Mouse (Mus musculus) embryonic facial prominence, embryonic 15.5 days (tissue): ENCODE measurements around the gene Tmcc3. TPM values are rescaled to one million over a fixed set of nuclear protein-coding genes. Genes with fewer than 3 reads are reported as not detected.

Experiments used
- ATAC-seq: fragments of 200-750 bp; cut with Nextera tagmentation; 2 replicates; pipeline ENCODE4 v1.8.0; 2017; ENCODE audit warnings: low read depth, moderate TSS enrichment; ENCODE audit not compliant: insufficient number of reproducible peaks, low FRiP score, low TSS enrichment
- H3K27ac ChIP-seq: fragments of 300-500 bp; sonication (generic); replicated peaks from 2 replicates; pipeline ENCODE4 v1.5.1; 2015; ENCODE audit warnings: mild to moderate bottlenecking, inconsistent platforms
- H3K27me3 ChIP-seq: fragments of 300-500 bp; sonication (generic); 2 replicates; pipeline ENCODE4 v1.6.1; 2015; ENCODE audit warnings: inconsistent platforms
- H3K36me3 ChIP-seq: fragments of 300-500 bp; sonication (generic); 2 replicates; pipeline ENCODE4 v1.6.1; 2015; ENCODE audit warnings: mild to moderate bottlenecking, inconsistent platforms
- H3K4me1 ChIP-seq: fragments of 300-500 bp; sonication (generic); 2 replicates; pipeline ENCODE4 v1.6.1; 2015; ENCODE audit warnings: inconsistent platforms
- H3K4me2 ChIP-seq: fragments of 300-500 bp; sonication (generic); replicated peaks from 2 replicates; pipeline ENCODE4 v1.6.1; 2015; ENCODE audit warnings: mild to moderate bottlenecking, inconsistent platforms
- H3K4me3 ChIP-seq: fragments of 300-500 bp; sonication (generic); replicated peaks from 2 replicates; pipeline ENCODE4 v1.5.1; 2015; ENCODE audit warnings: mild to moderate bottlenecking, inconsistent platforms
- H3K9ac ChIP-seq: fragments of 300-500 bp; sonication (generic); 2 replicates; pipeline ENCODE4 v1.6.1; 2015; ENCODE audit warnings: inconsistent platforms
- H3K9me3 ChIP-seq: fragments of 300-500 bp; sonication (generic); replicated peaks from 2 replicates; pipeline ENCODE4 v1.6.1; 2016; ENCODE audit warnings: inconsistent platforms
- WGBS: fragments of 180-500 bp; shearing (Covaris S2); methylation state at CpG from one replicate; pipeline ENCODE4 v1.1.7; 2015; 5-methylcytosine and 5-hydroxymethylcytosine counted together
- polyA plus RNA-seq: library from polyadenylated mRNA; unstranded; fragments of >200 nt; fragmentation: Nextera tagmentation; extraction: Ambion mirVana; gene quantifications from 2 replicates; pipeline ENCODE4 v1.2.1, GENCODE M21; 2015

Gene Tmcc3
- polyA plus RNA-seq, 1 experiment from 2014 or later = 14.2 TPM

- Histone ChIP-seq H3K4me2 (no peak overlapping the region), H3K9ac (no peak overlapping the region), H3K4me3 (no peak overlapping the region), H3K36me3 (no peaks in the 10 kb centered on the region), H3K27ac (no peak overlapping the region), H3K9me3 (no peaks in the 10 kb centered on the region), H3K4me1 (peaks cover 15% of the 10 kb centered on the region; the same call in 1 of the 2 replicates), H3K27me3 (no peaks in the 10 kb centered on the region)
- ATAC-seq = no peak
- WGBS = 47% methylated on average over 12 of the region's 12 CpGs
Observed at GRCm38 (mm10) chr10:94428186-94428942, 116.6 kb downstream of the Tmcc3 start.

GRCm38 (mm10) chr10:94430566-94430965 lies 118.8 kb downstream of the Tmcc3 start:
- H3K36me3 ChIP-seq = no peaks in the 10 kb centered on the region

GRCm38 (mm10) chr10:94432933-94433332 lies 121.2 kb downstream of the Tmcc3 start:
- Histone ChIP-seq H3K36me3 (no peaks in the 10 kb centered on the region), H3K4me1 (0 out of 2 replicates have a peak, but pooled peaks cover 1% of the 10 kb centered on the region), H3K27me3 (no peaks in the 10 kb centered on the region), H3K4me3 (no peak overlapping the region), H3K27ac (no peak overlapping the region), H3K9ac (no peak overlapping the region), H3K4me2 (no peak overlapping the region), H3K9me3 (no peaks in the 10 kb centered on the region)
- WGBS = 67% methylated on average over 5 of the region's 5 CpGs
- no peak for ATAC-seq

More at GRCm38 (mm10) chr10:94430566-94430965, 118.8 kb downstream of the Tmcc3 start:
- no peaks in the 10 kb centered on the region for H3K9me3 ChIP-seq
- H3K4me2 ChIP-seq = no peak overlapping the region
- WGBS = 73% methylated on average over 6 of the region's 6 CpGs
- H3K27ac ChIP-seq = no peak overlapping the region
- H3K4me1 ChIP-seq = peaks cover 15% of the 10 kb centered on the region; the same call in 1 of the 2 replicates
- H3K9ac ChIP-seq = no peak overlapping the region
- H3K27me3 ChIP-seq = no peaks in the 10 kb centered on the region
- no peak overlapping the region for H3K4me3 ChIP-seq
- ATAC-seq = no peak

- Histone ChIP-seq H3K4me1 (no peaks in the 10 kb centered on the region), H3K4me3 (no peak overlapping the region), H3K9me3 (no peaks in the 10 kb centered on the region), H3K9ac (no peak overlapping the region), H3K4me2 (no peak overlapping the region), H3K36me3 (no peaks in the 10 kb centered on the region), H3K27ac (no peak overlapping the region), H3K27me3 (no peaks in the 10 kb centered on the region)
- WGBS = 35% methylated on average over 7 of the region's 7 CpGs
- ATAC-seq = no peak
Observed at GRCm38 (mm10) chr10:94433901-94434300, 122.2 kb downstream of the Tmcc3 start.

GRCm38 (mm10) chr10:94442725-94443124 lies 131.0 kb downstream of the Tmcc3 start:
- no peaks in the 10 kb centered on the region for H3K9me3 ChIP-seq
- H3K4me1 ChIP-seq = no peaks in the 10 kb centered on the region; the same call in 1 of the 2 replicates
- H3K27me3 ChIP-seq = no peaks in the 10 kb centered on the region
- no peak overlapping the region for H3K9ac ChIP-seq
- H3K4me3 ChIP-seq = no peak overlapping the region
- no peak for ATAC-seq
- WGBS = 77% methylated on average over 7 of the region's 7 CpGs
- no peak overlapping the region for H3K27ac ChIP-seq
- H3K36me3 ChIP-seq = no peaks in the 10 kb centered on the region
- H3K4me2 ChIP-seq = no peak overlapping the region

- no peak overlapping the region for H3K4me3 ChIP-seq
- no peaks in the 10 kb centered on the region for H3K27me3 ChIP-seq
- no peak overlapping the region for H3K9ac ChIP-seq
- H3K4me1 ChIP-seq = peaks cover 2% of the 10 kb centered on the region; the same call in 1 of the 2 replicates
- no peaks in the 10 kb centered on the region for H3K9me3 ChIP-seq
- ATAC-seq = no peak
- WGBS = 91% methylated on average over 4 of the region's 4 CpGs
- H3K27ac ChIP-seq = no peak overlapping the region
- no peak overlapping the region for H3K4me2 ChIP-seq
- no peaks in the 10 kb centered on the region for H3K36me3 ChIP-seq
Observed at GRCm38 (mm10) chr10:94443453-94443852, 131.7 kb downstream of the Tmcc3 start.

GRCm38 (mm10) chr10:94445192-94445591 lies 133.4 kb downstream of the Tmcc3 start:
- no peaks in the 10 kb centered on the region for H3K9me3 ChIP-seq
- no peaks in the 10 kb centered on the region for H3K27me3 ChIP-seq
- H3K27ac ChIP-seq = no peak overlapping the region
- H3K4me1 ChIP-seq = peaks cover 14% of the 10 kb centered on the region; the same call in 1 of the 2 replicates
- H3K4me3 ChIP-seq = no peak overlapping the region
- no peak overlapping the region for H3K4me2 ChIP-seq
- H3K9ac ChIP-seq = no peak overlapping the region
- H3K36me3 ChIP-seq = no peaks in the 10 kb centered on the region
- WGBS = 78% methylated on average over 7 of the region's 7 CpGs
- ATAC-seq = no peak

- no peak for ATAC-seq
- WGBS = 65% methylated on average over 7 of the region's 7 CpGs
Observed at GRCm38 (mm10) chr10:94446379-94447008, 134.7 kb downstream of the Tmcc3 start.

GRCm38 (mm10) chr10:94449676-94450075 lies 137.9 kb downstream of the Tmcc3 start:
- no peak for ATAC-seq
- H3K9ac ChIP-seq = no peak overlapping the region
- H3K36me3 ChIP-seq = no peaks in the 10 kb centered on the region
- H3K4me1 ChIP-seq = peaks cover 16% of the 10 kb centered on the region; the same call in 1 of the 2 replicates
- H3K4me2 ChIP-seq = no peak overlapping the region
- no peak overlapping the region for H3K4me3 ChIP-seq
- H3K27ac ChIP-seq = no peak overlapping the region
- no peaks in the 10 kb centered on the region for H3K27me3 ChIP-seq
- H3K9me3 ChIP-seq = no peaks in the 10 kb centered on the region
- 39% methylated on average over 3 of the region's 3 CpGs for WGBS

More at GRCm38 (mm10) chr10:94446379-94447008, 134.7 kb downstream of the Tmcc3 start:
- no peaks in the 10 kb centered on the region for H3K9me3 ChIP-seq
- H3K4me3 ChIP-seq = no peak overlapping the region
- H3K9ac ChIP-seq = no peak overlapping the region
- H3K36me3 ChIP-seq = no peaks in the 10 kb centered on the region
- no peak overlapping the region for H3K4me2 ChIP-seq
- H3K4me1 ChIP-seq = peaks cover 16% of the 10 kb centered on the region; the same call in 1 of the 2 replicates
- H3K27ac ChIP-seq = no peak overlapping the region
- no peaks in the 10 kb centered on the region for H3K27me3 ChIP-seq

- Histone ChIP-seq H3K27ac (no peak overlapping the region), H3K4me2 (no peak overlapping the region), H3K4me3 (no peak overlapping the region), H3K9me3 (no peaks in the 10 kb centered on the region), H3K27me3 (no peaks in the 10 kb centered on the region), H3K4me1 (peaks cover 16% of the 10 kb centered on the region; the same call in 1 of the 2 replicates), H3K9ac (no peak overlapping the region), H3K36me3 (no peaks in the 10 kb centered on the region)
- no peak for ATAC-seq
- 51% methylated on average over 8 of the region's 8 CpGs for WGBS
Observed at GRCm38 (mm10) chr10:94450781-94451180, 139.0 kb downstream of the Tmcc3 start.

GRCm38 (mm10) chr10:94457454-94457853 lies 145.7 kb downstream of the Tmcc3 start:
- Histone ChIP-seq H3K4me2 (no peak overlapping the region), H3K4me1 (peaks cover 18% of the 10 kb centered on the region; the same call in 1 of the 2 replicates), H3K27me3 (0 out of 2 replicates have a peak, but pooled peaks cover 2% of the 10 kb centered on the region), H3K27ac (no peak overlapping the region), H3K4me3 (no peak overlapping the region), H3K9me3 (no peaks in the 10 kb centered on the region), H3K9ac (no peak overlapping the region), H3K36me3 (no peaks in the 10 kb centered on the region)
- WGBS = 29% methylated on average over 1 of the region's 1 CpGs
- peak; percentile 54; the same call in 1 of the 2 replicates for ATAC-seq
